ENCODE assay signal across 17 mouse cellular contexts in genomic region chr19:46625015-46625414, GRCm38 (mm10). TPM values are rescaled to one million over a fixed set of nuclear protein-coding genes. Genes with fewer than 3 reads are reported as not detected.
A peak's percentile ranks its signal among the peaks of the same experiment; 100 is the strongest.
DNase-seq lines count a peak whose midpoint lies in the region; ATAC-seq and TF ChIP-seq lines count a peak whose summit lies in the region.
"Had no signal": no experiment of that assay in that cellular context is flagged by ENCODE, and none has a peak within 500 bp of the region (broad histone marks: within the 10 kb centered on the region; RNA-seq: fewer than 3 reads in every experiment).

No protein-coding gene starts in this region.

- peak overlapping the region; percentile 89 for H3K4me2 ChIP-seq in heart, embryonic 13.5 days
- peak overlapping the region; percentile 63; the same call in 1 of the 2 replicates for H3K4me2 ChIP-seq in liver, postnatal 0 days (ENCODE audit: low read depth, low read length)
- no peak overlapping the region; the same call in 1 of the 2 replicates for H3K4me2 ChIP-seq in liver, embryonic 11.5 days
- H3K4me2 ChIP-seq in embryonic facial prominence, embryonic 13.5 days = 0 out of 2 replicates have a peak overlapping the region, but pooled peaks have one; percentile 57
- peak overlapping the region; percentile 60; the same call in 1 of the 2 replicates for H3K4me2 ChIP-seq in limb, embryonic 12.5 days

- 89% methylated on average over 12 of the region's 12 CpGs for WGBS in heart, embryonic 13.5 days
- 85% methylated on average over 12 of the region's 12 CpGs for WGBS in liver, postnatal 0 days (ENCODE audit: insufficient replicate concordance)
- WGBS in liver, embryonic 11.5 days = 90% methylated on average over 12 of the region's 12 CpGs
- whole genome bisulfite sequencing in embryonic facial prominence, embryonic 13.5 days = 94% methylated on average over 12 of the region's 12 CpGs
- 95% methylated on average over 12 of the region's 12 CpGs for WGBS in limb, embryonic 12.5 days

- DNase-seq in heart, postnatal 4 days = no peak
- DNase-seq in liver, postnatal 0 days = no peak
- DNase-seq in liver, embryonic 11.5 days (ENCODE audit: low spot score) = no peak
- no peak for DNase-seq in left cerebral cortex, adult 9 months (ENCODE audit: low spot score in 2 of 2)
- DNase-seq: cerebellum, adult 11-12 months; kidney, postnatal 36 days; layer of hippocampus, postnatal 36 days; thymus, postnatal 25 days had no signal

- H3K27ac ChIP-seq in heart, embryonic 13.5 days (replicated peaks) = peak overlapping the region; percentile 98
- no peak overlapping the region for H3K27ac ChIP-seq in liver, postnatal 0 days (ENCODE audit: low read depth)
- no peak overlapping the region for H3K27ac ChIP-seq in liver, embryonic 11.5 days (ENCODE audit: low read depth, low read length)
- H3K27ac ChIP-seq in embryonic facial prominence, embryonic 13.5 days = peak overlapping the region; percentile 83; the same call in 1 of the 2 replicates
- H3K27ac ChIP-seq in limb, embryonic 12.5 days = no peak overlapping the region
- H3K27ac ChIP-seq: liver, embryonic 12.5 days had no signal

- peak overlapping the region; percentile 63 for H3K4me3 ChIP-seq in heart, embryonic 13.5 days
- H3K4me3 ChIP-seq in liver, postnatal 0 days (ENCODE audit: low read depth, low read length) = no peak overlapping the region
- H3K4me3 ChIP-seq in liver, embryonic 11.5 days (ENCODE audit: low read depth, low read length) = no peak overlapping the region
- H3K4me3 ChIP-seq in embryonic facial prominence, embryonic 13.5 days = no peak overlapping the region
- no peak overlapping the region for H3K4me3 ChIP-seq in limb, embryonic 12.5 days (replicated peaks)

- peak overlapping the region; percentile 90 for H3K9ac ChIP-seq in heart, embryonic 13.5 days
- H3K9ac ChIP-seq in liver, postnatal 0 days (replicated peaks) = no peak overlapping the region
- H3K9ac ChIP-seq in liver, embryonic 11.5 days (ENCODE audit: low read depth, low read length) = no peak overlapping the region
- H3K9ac ChIP-seq in embryonic facial prominence, embryonic 13.5 days = no peak overlapping the region
- no peak overlapping the region for H3K9ac ChIP-seq in limb, embryonic 12.5 days (replicated peaks)
- H3K9ac ChIP-seq: liver, embryonic 12.5 days; stomach, embryonic 15.5 days had no signal

- TF ChIP-seq CTCF in liver, postnatal 0 days (IDR thresholded peaks at IDR 0.05; ENCODE audit: low read depth) = no peak

- H3K27me3 ChIP-seq in heart, embryonic 13.5 days (replicated peaks) = no peaks in the 10 kb centered on the region
- no peaks in the 10 kb centered on the region for H3K27me3 ChIP-seq in liver, postnatal 0 days (ENCODE audit: insufficient read depth, low read length)
- no peaks in the 10 kb centered on the region for H3K27me3 ChIP-seq in liver, embryonic 11.5 days (replicated peaks; ENCODE audit: control insufficient read depth, insufficient read depth, low read length)
- H3K27me3 ChIP-seq in embryonic facial prominence, embryonic 13.5 days = no peaks in the 10 kb centered on the region
- no peaks in the 10 kb centered on the region for H3K27me3 ChIP-seq in limb, embryonic 12.5 days
- H3K27me3 ChIP-seq: liver, embryonic 12.5 days; stomach, embryonic 15.5 days had no signal

- no peaks in the 10 kb centered on the region for H3K9me3 ChIP-seq in heart, embryonic 13.5 days
- H3K9me3 ChIP-seq in liver, postnatal 0 days (ENCODE audit: low read length) = no peaks in the 10 kb centered on the region
- no peaks in the 10 kb centered on the region for H3K9me3 ChIP-seq in liver, embryonic 11.5 days (ENCODE audit: control insufficient read depth, low read length)
- H3K9me3 ChIP-seq in embryonic facial prominence, embryonic 13.5 days = no peaks in the 10 kb centered on the region
- H3K9me3 ChIP-seq in limb, embryonic 12.5 days = no peaks in the 10 kb centered on the region
- H3K9me3 ChIP-seq: liver, embryonic 12.5 days; stomach, embryonic 15.5 days had no signal

- H3K4me1 ChIP-seq in heart, embryonic 13.5 days = peaks cover 89% of the 10 kb centered on the region
- peaks cover 58% of the 10 kb centered on the region for H3K4me1 ChIP-seq in liver, postnatal 0 days (ENCODE audit: insufficient read depth)
- H3K4me1 ChIP-seq in liver, embryonic 11.5 days (replicated peaks; ENCODE audit: control insufficient read depth, insufficient read depth, low read length) = peaks cover 63% of the 10 kb centered on the region
- H3K4me1 ChIP-seq in embryonic facial prominence, embryonic 13.5 days = peaks cover 64% of the 10 kb centered on the region
- H3K4me1 ChIP-seq in limb, embryonic 12.5 days (replicated peaks) = peaks cover 52% of the 10 kb centered on the region

- no peak for ATAC-seq in heart, embryonic 13.5 days (ENCODE audit: extremely low read depth, insufficient number of reproducible peaks, low FRiP score, low TSS enrichment)
- no peak for ATAC-seq in liver, postnatal 0 days
- ATAC-seq in liver, embryonic 11.5 days (replicated peaks; ENCODE audit: low FRiP score) = no peak
- ATAC-seq in embryonic facial prominence, embryonic 13.5 days (ENCODE audit: insufficient number of reproducible peaks, insufficient read depth, low FRiP score, low TSS enrichment, low read depth) = no peak
- ATAC-seq in limb, embryonic 12.5 days (ENCODE audit: insufficient number of reproducible peaks, insufficient read depth, low FRiP score, low TSS enrichment, low read depth) = no peak
- ATAC-seq: activated CD4-positive, CD25-positive, alpha-beta regulatory T cell, adult 4 months; liver, embryonic 12.5 days had no signal

- TF ChIP-seq EP300 in liver, postnatal 0 days (IDR thresholded peaks at IDR 0.05; ENCODE audit: low read depth) = no peak

- H3K36me3 ChIP-seq in heart, embryonic 13.5 days = peaks cover 25% of the 10 kb centered on the region
- peaks cover 19% of the 10 kb centered on the region; the same call in 1 of the 2 replicates for H3K36me3 ChIP-seq in liver, postnatal 0 days (replicated peaks; ENCODE audit: insufficient read depth, low read length)
- H3K36me3 ChIP-seq in liver, embryonic 11.5 days (ENCODE audit: control insufficient read depth, insufficient read depth, low read length) = peaks cover 6% of the 10 kb centered on the region
- H3K36me3 ChIP-seq in embryonic facial prominence, embryonic 13.5 days = peaks cover 20% of the 10 kb centered on the region
- peaks cover 15% of the 10 kb centered on the region for H3K36me3 ChIP-seq in limb, embryonic 12.5 days
- H3K36me3 ChIP-seq: stomach, embryonic 15.5 days had no signal

RNA-seq across cellular contexts. Expression of gene Wbp1l, which starts 26.1 kb away (rescaled TPM):
- polyA plus RNA-seq in heart, embryonic 13.5 days (2015; fragmentation: Nextera tagmentation; extraction: Ambion mirVana) = 41.6 and 42.0 TPM in 2 replicates
- total RNA-seq in heart, postnatal 4 days (2021) = 10 to 100 TPM; 60.5 to 61.2 TPM
- polyA plus RNA-seq in liver, postnatal 0 days (2015; fragmentation: Nextera tagmentation; extraction: Ambion mirVana) = 40.4 and 48.8 TPM in 2 replicates
- 36.6 and 40.7 TPM in 2 replicates for polyA plus RNA-seq in liver, embryonic 11.5 days (2014; fragmentation: Nextera tagmentation; extraction: Ambion mirVana)
- 41.9 and 42.5 TPM in 2 replicates for polyA plus RNA-seq in embryonic facial prominence, embryonic 13.5 days (2015; fragmentation: Nextera tagmentation; extraction: Ambion mirVana)
- polyA plus RNA-seq in limb, embryonic 12.5 days (2016; fragmentation: Nextera tagmentation; extraction: Ambion mirVana) = 48.3 and 48.6 TPM in 2 replicates

RNA-seq across cellular contexts. Expression of gene Cyp17a1, which starts 48.0 kb away (rescaled TPM):
- polyA plus RNA-seq in heart, embryonic 13.5 days (2015; fragmentation: Nextera tagmentation; extraction: Ambion mirVana) = 1.1 and 1.6 TPM in 2 replicates
- total RNA-seq in heart, postnatal 4 days (2021) = under 1 TPM in 1 of 2 experiments, not detected in 1; 0.23 TPM
- polyA plus RNA-seq in liver, postnatal 0 days (2015; fragmentation: Nextera tagmentation; extraction: Ambion mirVana) = 3.3 and 5.8 TPM in 2 replicates
- polyA plus RNA-seq in liver, embryonic 11.5 days (2014; fragmentation: Nextera tagmentation; extraction: Ambion mirVana) = 0.27 and 0.30 TPM in 2 replicates
- not detected in 2 replicates for polyA plus RNA-seq in embryonic facial prominence, embryonic 13.5 days (2015; fragmentation: Nextera tagmentation; extraction: Ambion mirVana)
- polyA plus RNA-seq in limb, embryonic 12.5 days (2016; fragmentation: Nextera tagmentation; extraction: Ambion mirVana) = 0.15 TPM in 1 of 2 replicates, not detected in the other
- total RNA-seq: hematopoietic stem cell, adult 5-6 weeks; layer of hippocampus, postnatal 36 days; megakaryocyte, adult 5-6 weeks had no signal
- polyA plus RNA-seq: activated CD4-positive, CD25-positive, alpha-beta regulatory T cell, adult 4 months; cortical plate, adult 2 months; stomach, embryonic 15.5 days had no signal

RNA-seq across cellular contexts. Expression of gene Sfxn2, which starts 51.9 kb away (rescaled TPM):
- 8.1 and 9.1 TPM in 2 replicates for polyA plus RNA-seq in heart, embryonic 13.5 days (2015; fragmentation: Nextera tagmentation; extraction: Ambion mirVana)
- 1 to 10 TPM; 4.6 to 6.4 TPM for total RNA-seq in heart, postnatal 4 days (2021)
- 63.0 and 63.4 TPM in 2 replicates for polyA plus RNA-seq in liver, postnatal 0 days (2015; fragmentation: Nextera tagmentation; extraction: Ambion mirVana)
- 24.7 and 26.2 TPM in 2 replicates for polyA plus RNA-seq in liver, embryonic 11.5 days (2014; fragmentation: Nextera tagmentation; extraction: Ambion mirVana)
- polyA plus RNA-seq in embryonic facial prominence, embryonic 13.5 days (2015; fragmentation: Nextera tagmentation; extraction: Ambion mirVana) = 24.9 and 25.2 TPM in 2 replicates
- polyA plus RNA-seq in limb, embryonic 12.5 days (2016; fragmentation: Nextera tagmentation; extraction: Ambion mirVana) = 18.3 and 25.2 TPM in 2 replicates

RNA-seq across cellular contexts. Expression of gene Arl3, which starts 52.0 kb away (rescaled TPM):
- polyA plus RNA-seq in heart, embryonic 13.5 days (2015; fragmentation: Nextera tagmentation; extraction: Ambion mirVana) = 82.1 and 97.1 TPM in 2 replicates
- total RNA-seq in heart, postnatal 4 days (2021) = 10 to 100 TPM; 29.6 to 31.1 TPM
- polyA plus RNA-seq in liver, postnatal 0 days (2015; fragmentation: Nextera tagmentation; extraction: Ambion mirVana) = 17.0 and 17.1 TPM in 2 replicates
- 42.6 and 50.5 TPM in 2 replicates for polyA plus RNA-seq in liver, embryonic 11.5 days (2014; fragmentation: Nextera tagmentation; extraction: Ambion mirVana)
- polyA plus RNA-seq in embryonic facial prominence, embryonic 13.5 days (2015; fragmentation: Nextera tagmentation; extraction: Ambion mirVana) = 192 and 193 TPM in 2 replicates
- 167 and 173 TPM in 2 replicates for polyA plus RNA-seq in limb, embryonic 12.5 days (2016; fragmentation: Nextera tagmentation; extraction: Ambion mirVana)

Comparison
In these comparisons a context has a peak if more than half of its experiments do, and no peak if none do; other contexts are left out.
1. H3K27ac ChIP-seq: peak in heart, embryonic 13.5 days (single experiment) and embryonic facial prominence, embryonic 13.5 days (single experiment); none in liver, postnatal 0 days (single experiment), liver, embryonic 11.5 days (single experiment) and limb, embryonic 12.5 days (single experiment).